Mouse (Mus musculus) left cerebral cortex, postnatal 36 days (tissue): ENCODE measurements at regions not wholly inside any gene's neighbourhood (a gene's known extent, or its start where the extent isn't known, plus 50 kb on each side); places are given as distances from the start of the nearest gene placed in this dataset.
A peak's percentile ranks its signal among the peaks of the same experiment; 100 is the strongest.
"Not testable (repeated sequence)": the region's sequence is repeated elsewhere in the genome, so short reads cannot be mapped to it uniquely, and the experiment has no call there.

Experiments used
- DNase-seq, 2 experiments: peaks; one replicate each; pipeline ENCODE4 v3.0.0; 2021 to 2022; ENCODE audit warnings: low spot score in 2 of 2, mixed read lengths in 1 of 2
- intact Hi-C: fragments of 180-260 bp; cut with DNase I; formaldehyde crosslinking; loops from one replicate; pipeline ENCODE4 v1.15.1; 2025

DNA sequence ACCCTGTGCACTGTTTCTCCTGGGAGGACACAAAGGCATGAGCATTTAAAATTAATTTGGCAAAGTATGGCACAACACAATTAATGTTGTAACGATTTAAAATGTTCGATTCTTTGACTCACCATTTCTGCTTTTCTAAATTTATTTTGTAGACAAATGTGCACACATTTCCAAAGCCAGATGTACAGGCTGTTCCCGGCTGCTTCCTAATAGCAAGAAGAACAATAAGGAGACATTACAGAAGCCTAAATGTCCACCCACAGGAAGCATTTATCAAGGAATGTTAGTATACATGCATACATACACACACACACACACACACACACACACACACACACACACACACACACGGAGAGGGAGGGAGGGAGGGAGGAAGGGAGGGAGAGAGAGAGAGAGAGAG, 179.1 kb upstream of the Gm10131 start:
- intact Hi-C loops, result no loop called here
- no peak for DNase-seq

DNA sequence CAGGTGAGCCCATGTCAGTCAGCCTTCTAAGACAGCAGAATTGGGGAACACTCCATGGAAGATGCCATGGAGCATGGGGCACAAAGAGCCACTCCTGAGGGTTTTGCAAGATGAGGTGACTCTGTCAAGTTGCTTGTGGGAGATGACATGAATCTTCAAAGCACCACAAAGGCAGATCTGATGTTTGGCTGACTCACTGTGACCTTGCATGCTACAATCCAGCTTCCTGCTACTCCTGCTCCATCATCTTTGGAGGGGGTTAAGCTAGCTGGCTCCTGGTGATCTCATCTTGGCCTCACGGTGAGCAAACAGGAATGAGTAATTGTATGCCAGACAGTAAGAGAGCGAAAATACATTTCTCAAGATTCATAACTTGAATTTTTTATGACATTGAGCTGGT, 176.3 kb upstream of the Gm10131 start:
- DNase-seq, result no peak
- intact Hi-C loops, result no loop called here

DNA sequence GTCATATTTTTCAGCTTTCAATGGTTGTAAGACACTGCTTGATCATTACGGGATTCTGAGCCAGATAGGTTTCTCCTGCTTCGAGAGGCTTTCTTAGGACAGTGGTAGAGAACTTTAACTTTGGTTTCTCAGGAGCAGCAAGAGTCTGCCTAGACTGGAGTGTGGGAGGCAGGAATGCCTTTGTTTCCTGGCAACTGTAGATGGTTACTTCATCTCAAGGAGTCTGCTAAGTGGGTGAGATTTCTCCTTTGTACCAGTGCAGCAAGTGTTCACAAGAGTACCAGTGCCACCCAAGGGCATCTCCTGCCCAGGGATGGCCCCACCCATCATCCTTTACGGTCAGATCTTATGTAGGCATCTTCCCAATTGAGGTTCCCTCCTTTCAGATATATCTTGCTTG, 173.0 kb upstream of the Gm10131 start:
- peak in 1 of 2 experiments; percentile 28 for DNase-seq
- intact Hi-C loops, result no loop called here

DNA sequence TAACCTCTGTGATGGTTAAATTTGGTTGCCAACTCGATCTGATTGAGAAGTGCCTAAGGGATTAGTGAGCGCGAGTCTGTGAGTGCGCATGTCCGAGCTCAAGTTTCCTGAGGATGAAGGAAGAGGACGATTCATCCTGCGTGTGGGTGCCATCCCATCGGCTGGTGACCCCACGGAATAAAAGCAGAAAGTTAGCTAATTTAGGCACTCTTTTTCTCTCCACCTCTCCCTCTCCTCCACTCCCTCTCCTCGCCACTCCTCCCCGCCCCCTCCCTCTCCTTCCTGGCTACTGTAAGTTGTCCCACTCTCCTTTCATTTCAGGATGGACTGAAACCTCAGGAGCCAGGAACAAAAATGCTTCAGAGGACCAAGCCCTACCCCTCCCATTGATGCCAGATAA, 168.9 kb upstream of the Gm10131 start:
- intact Hi-C loops, result no loop called here
- no peak for DNase-seq

DNA sequence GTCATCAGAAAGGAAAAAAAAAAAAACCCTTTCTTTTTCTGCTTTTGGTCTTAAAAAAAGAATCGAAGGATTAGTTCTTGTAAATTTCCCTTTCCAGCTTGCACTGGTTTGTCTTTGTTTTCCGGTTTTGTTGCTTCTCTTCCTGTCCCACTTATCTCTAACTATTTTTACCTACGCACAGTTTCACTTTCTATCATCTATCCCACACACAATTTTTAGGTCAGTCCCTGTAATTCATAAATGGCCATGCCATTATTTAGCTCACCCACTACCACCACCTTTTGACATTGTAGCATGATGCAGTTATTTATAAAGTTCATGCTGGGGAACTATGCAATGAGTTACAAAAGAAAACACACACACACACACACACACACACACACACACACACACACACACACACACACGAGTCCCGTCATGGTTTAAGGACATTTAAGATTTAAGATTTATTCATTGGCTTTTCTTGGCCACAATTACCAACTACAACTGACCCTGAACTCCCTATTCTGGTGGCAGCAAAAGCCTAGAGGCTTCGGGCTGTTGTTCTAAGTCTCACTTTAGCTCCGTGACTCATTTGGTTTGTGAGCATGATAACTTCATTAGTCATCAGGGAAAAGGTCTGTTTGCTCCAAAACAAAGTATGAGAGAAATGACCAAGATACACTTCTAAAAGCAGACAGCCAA, 164.6 kb upstream of the Gm10131 start:
- DNase-seq, result no peak
- intact Hi-C loops, result no loop called here

DNA sequence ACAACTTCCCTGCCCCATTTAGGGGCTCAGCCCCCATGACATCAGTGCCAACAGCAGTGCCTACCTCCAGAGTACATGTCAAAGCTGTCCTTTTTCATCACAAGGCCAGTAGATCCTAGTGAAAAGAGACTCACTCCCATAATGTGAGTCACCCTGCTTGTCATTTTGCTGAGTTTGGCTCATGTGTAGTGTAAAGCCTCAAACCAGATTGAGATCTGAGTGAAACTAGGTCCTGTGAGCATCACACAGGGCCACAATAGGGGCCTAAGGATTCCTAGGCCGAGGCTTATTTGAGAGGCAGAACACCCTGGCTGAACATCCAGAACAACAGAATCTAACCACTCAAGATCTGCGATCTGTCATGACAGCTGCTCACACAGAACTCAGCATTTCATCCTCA, 163.3 kb upstream of the Gm10131 start:
- DNase-seq, intact Hi-C loops: not testable (repeated sequence)

DNA sequence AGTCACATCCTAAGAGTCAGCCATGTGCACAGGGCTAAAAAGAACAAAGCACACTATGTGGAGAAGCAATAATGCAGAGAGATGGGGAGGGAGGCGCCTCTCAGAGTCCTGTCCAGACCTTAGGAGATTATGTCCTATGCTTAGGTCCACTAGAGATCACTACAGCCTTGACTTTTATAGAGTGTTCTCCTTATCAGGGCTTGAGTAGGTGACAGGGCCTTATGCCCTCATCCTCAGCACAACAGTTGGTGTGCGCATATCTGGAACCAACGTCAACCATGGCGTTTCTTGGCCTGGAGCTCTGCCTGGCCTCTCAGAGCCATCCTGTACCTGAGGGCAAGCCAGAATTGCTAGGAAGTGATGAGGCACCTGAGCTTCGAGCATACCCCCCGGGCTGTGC, 162.6 kb upstream of the Gm10131 start:
- intact Hi-C loops, result no loop called here
- no peak for DNase-seq

DNA sequence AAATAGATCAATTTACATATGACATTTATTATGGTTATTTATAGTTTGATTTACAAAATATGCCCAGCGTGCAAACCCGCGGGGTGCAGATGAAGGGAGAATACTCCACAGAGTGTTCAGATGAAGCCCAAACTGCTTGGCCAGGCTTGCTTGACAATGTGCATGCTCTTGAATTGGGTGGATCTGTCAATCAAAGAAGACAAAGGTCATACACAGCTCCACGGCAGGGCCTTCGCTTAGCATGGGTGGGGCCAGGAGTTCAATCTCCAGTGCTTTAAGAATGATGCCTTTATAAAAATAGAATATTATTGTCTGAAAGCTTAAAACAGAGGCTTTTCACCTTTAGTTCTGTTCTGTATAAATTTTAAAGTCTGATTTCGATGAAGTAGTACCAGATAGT, 158.3 kb upstream of the Gm10131 start:
- intact Hi-C loops, result no loop called here
- no peak for DNase-seq

DNA sequence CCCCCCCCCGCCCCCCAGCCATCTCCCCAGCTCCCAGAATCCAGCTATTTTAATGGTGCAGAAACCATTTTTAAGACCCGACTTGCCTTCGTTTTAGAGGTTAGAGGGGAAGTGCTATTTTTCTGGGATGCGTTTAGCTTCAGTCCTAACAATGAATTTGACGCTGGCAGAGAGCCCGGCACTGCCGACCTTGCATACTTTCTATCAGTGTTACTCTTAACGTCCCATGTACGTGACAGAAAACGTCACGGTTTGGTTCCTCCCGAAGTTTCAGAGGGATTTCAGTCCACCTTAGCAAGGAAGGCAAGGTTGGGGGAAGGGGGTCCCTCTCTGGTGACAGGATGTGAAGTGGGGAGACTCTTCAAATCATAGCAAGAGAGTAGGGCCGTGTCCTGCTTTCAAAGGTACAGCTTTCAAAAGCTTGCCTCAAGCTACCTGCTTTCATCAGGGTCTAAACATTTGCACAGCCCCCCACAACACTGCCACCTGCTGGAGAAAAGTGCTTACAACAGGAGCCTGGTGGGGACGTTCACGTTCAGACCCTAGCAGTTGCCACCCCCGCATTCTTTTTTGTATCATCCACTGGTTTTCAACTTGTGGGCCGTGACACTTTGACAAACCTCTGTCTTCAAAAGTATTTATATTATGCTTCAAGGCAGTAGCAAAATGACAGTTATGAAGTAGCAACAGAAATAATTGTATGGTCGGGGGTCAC, 157.4 kb upstream of the Gm10131 start:
- DNase-seq, result no peak
- intact Hi-C loops, result no loop called here

DNA sequence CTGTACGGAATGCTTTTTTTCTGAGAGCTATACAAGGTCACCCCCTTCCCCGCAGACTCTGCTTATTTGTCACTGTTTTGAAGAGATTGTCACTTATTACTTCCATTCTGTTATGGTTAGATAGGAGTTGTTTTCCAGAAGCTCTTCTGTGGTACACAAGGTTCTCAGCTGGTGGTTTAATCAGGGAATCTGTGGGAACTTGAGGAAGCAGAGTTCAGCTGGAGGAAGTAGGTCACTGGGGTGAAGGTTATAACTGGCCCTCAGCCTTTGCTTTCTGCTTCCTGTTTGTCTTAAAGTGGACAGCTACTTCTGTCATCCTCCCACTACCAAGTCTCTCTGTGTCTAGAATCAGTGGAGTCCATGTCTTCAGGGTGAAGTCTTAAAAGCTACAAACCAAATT, 143.4 kb upstream of the Gm10131 start:
- DNase-seq, result no peak
- intact Hi-C loops, result no loop called here

DNA sequence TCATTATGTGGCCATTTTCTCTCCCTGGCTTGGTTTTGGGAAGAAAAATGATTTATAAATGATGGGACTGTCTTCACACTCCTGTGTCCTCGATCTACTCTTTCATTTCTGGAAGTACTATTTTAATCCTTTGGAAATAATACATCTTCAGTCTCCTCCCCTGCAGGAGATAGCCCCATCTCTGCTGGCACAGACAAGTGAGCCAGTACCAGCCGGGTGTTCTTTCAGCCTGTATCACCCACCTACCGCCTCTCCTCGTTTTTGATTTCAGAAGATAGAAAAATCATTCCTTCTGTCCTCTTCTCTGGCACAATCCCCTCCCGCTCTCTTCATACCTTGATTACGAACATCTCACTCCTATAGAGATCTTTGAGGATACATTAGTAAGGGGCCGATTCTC, 140.4 kb upstream of the Gm10131 start:
- intact Hi-C loops, result no loop called here
- DNase-seq, result peak; percentile 19 to 22

DNA sequence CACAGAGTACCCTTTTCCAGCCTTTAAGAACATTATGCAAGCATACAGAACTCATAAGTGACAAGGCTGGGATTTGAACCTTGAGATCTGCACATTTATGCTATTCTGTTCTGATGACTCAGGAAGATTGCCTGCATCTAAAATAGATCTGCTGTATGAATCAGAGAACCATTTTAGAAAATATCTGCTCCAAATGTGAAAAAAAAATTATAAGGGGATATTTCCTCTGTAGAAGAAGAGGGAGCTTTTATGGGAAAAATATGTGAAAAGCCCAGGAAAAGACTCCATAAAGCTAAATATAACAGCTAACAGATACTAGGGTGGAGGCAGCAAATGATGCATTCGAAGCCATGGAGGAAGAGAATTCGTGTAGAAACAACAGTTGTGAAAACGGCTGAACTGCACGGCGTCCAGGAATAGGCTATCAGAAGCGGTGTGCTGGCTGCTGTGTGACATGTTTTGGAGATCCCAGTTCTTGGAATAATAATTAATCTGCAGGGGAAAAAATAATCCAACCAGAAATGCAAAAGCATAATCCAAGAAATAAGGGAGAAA, 127.9 kb upstream of the Gm10131 start:
- DNase-seq, result peak in 1 of 2 experiments; percentile 8
- intact Hi-C loops, result no loop called here

DNA sequence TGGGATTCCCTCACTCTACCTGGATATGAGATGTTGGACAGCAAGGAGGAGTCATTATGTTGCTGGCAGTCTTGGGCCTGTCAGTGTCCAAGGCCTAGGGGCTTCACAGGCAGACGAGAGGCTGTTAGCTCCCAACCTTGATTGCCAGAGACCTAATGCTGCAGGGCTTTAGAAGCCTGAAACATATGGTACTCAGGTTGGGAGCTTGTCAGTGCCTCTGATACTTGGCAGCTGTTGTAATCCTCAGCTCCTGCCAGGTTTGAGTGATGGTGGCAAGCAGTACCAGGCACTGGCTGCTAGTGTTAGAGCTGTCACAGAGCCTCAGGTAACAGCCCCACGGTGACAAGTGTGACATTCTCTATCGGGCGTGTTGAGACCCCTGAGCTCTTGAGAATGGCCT, 122.2 kb upstream of the Gm10131 start:
- intact Hi-C loops, result no loop called here
- no peak for DNase-seq

DNA sequence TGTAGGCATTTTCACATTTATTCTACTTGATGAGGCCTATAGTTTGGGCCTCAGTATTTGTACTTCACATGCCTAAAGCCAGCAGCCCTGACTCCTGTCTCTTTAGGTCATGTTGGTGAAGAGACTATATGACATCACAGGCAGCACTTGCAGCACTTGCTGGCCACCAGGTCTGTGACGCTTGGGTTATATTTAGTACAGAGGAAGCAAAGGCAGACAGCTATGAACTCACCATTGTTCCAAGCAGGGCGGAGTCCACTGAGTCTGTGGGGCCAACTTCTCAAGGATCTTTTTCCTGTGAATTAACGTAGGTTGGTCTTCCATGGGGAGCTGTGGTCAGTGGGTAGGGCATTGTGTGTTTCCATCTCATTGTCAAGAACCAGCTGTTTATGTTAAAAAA, 117.9 kb upstream of the Gm10131 start:
- intact Hi-C loops, result no loop called here

DNA sequence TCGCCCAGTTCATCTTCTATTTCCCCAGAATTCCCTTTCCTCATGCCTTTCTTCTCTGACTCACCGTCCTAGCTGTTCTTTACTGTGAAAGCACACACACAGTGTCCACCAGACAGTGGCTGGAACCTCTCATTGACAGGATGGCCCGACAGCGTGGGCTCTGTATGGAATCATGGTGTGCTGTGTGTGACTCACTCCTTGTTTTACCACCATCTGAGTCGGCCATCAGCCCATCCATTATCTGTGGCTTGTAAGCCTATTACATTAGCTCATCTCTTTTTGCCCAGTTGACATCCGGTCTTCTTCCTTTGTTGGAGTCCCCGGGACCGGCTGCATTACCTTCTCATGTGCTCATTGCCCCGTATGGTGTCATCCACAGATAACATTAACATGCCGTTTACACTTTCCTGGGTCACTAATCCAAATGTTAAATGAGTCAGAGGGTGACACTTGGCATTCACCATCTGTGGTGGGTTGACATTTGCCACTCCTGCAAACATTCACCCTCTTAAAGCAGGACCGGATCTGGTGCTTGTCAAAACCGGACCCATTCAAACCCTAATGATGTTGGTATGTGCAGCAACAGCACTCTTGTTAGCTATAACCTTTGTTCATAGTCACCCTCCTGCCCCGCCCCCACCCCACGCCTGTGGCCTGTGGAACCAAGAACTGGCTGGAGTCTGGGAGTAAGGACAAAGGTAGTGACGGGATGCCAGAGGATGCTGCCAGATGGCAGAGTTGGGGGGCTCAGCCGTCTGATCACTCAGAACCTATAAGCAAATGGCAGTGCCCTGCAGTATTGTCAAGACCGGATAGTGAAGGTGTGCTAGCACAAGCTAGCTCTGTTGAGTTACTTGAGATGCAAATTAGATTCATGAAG, 113.7 kb upstream of the Gm10131 start:
- DNase-seq, result no peak
- intact Hi-C loops, result no loop called here

More for the DNA sequence above, 117.9 kb upstream of the Gm10131 start:
- no peak for DNase-seq

DNA sequence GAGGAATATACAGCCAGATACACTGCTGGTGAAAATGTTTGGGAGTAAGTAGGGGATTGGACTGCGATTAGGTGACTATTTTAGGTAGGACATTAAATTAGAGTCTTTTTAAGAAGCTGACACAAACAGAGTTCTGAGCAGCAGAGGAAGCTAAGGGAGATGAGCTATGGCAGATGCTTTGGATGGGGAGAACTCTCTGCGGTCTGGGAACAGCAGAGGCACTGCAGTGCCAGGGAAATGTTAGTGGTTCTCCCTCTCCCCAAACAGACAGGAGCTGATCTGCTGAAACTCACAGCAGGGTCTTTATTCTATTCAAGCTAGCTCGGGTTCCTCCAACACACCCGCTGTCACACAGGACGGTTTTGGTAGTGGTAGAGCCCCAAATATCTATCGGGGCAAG, 110.7 kb upstream of the Gm10131 start:
- intact Hi-C loops, result no loop called here
- DNase-seq, result no peak
